Mouse (Mus musculus): ENCODE measurements around the gene Racgap1.
A peak's percentile ranks its signal among the peaks of the same experiment; 100 is the strongest.

Gene Racgap1

DNA sequence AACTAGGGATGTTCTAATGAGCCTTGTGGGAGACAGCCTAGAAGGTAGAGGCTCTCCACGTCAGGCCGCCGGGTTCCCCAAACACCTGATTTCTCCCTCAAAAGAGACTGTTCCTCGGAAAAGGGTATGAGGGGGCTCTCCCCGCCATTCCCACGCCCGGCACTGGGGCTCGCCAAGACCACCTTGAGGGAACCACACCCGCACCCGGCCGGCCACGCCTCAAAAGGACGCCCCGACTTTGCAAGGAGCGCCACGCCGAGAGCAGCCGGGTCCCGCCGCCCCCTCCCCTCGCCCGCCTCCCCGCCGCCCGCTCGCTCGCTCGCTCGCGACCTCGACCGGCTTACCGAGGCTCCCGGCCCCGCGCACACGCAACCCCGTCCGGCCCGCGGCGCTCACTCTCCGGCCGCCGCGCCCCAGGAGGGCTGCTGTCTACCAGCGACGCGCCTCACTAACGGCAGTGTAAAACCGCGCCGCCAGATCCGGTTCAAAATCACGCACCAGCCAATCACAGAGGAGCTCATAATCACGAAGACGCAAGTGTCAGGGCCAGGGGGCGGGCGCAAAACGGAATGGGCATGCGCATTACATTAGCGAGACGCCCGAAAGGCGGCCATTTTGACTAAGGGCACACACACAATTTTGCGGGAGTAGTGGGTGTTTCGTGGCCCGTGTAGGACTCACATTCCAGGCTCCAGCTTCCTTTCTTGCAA is at the start of gene Racgap1:
TSS of gene Racgap1 (minus strand) at position 494 of the 710 bp plus-strand sequence.
- peak; percentile 92 for DNase-seq (ENCODE audit: low spot score)

- DNase-seq (ENCODE audit: low spot score), result no peak
Observed at GRCm38 (mm10) chr15:99700219-99701106, 49.0 kb upstream of the Racgap1 start.

GRCm38 (mm10) chr15:99699715-99700114 is 48.3 kb upstream of the Racgap1 start:
- no peak for DNase-seq (ENCODE audit: low spot score)

DNA sequence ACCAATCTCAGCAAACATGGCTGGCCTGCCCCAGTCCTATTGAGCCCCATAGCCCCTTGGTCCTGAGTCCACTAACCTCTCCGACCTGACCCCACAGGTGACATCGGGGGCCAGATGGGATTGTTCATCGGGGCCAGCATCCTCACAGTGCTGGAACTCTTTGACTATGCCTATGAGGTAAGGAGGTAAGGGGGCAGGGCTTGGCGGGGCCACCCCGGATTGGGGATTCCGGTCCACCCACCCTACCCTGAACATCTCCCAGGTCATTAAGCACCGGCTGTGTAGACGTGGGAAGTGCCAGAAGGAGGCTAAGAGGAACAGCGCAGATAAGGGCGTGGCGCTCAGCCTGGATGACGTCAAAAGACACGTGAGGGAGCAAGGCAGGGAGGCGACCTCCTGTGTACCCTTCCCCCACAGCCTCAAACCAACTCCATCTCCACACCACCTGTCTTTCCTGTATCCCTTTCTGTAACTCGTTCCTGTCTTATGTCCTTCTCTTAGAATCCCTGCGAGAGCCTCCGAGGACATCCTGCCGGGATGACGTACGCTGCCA is 47.2 kb upstream of the Racgap1 start:
- no peak for DNase-seq (ENCODE audit: low spot score)

GRCm38 (mm10) chr15:99697309-99697708 is 45.9 kb upstream of the Racgap1 start:
- DNase-seq (ENCODE audit: low spot score), result no peak

DNA sequence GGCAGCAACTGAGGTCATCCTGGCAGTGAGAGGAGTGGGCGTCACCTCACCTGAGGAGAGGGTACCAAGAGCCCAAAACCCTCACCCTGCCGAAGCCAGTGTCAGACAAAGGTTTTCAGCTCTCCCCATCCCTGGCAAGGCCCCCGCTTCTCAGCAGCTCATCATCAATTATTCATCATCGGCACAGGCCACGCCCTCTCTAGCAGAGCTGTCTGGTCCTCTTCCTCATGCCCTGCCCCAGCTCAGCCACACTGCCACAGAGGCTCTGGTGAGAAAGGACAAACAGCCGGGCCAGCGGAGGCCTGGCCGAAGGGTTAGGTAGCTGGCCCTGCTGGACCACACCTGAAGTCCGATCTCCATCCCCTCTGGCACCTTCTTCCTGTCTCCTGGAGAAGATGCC is 40.5 kb upstream of the Racgap1 start:
- no peak for DNase-seq (ENCODE audit: low spot score)

- no peak for DNase-seq (ENCODE audit: low spot score)
Observed at GRCm38 (mm10) chr15:99690924-99691323, 39.5 kb upstream of the Racgap1 start.

GRCm38 (mm10) chr15:99688712-99689111 is 37.3 kb upstream of the Racgap1 start:
- DNase-seq (ENCODE audit: low spot score), result no peak

- no peak for DNase-seq (ENCODE audit: low spot score)
Observed at GRCm38 (mm10) chr15:99684156-99684555, 32.7 kb upstream of the Racgap1 start.

DNA sequence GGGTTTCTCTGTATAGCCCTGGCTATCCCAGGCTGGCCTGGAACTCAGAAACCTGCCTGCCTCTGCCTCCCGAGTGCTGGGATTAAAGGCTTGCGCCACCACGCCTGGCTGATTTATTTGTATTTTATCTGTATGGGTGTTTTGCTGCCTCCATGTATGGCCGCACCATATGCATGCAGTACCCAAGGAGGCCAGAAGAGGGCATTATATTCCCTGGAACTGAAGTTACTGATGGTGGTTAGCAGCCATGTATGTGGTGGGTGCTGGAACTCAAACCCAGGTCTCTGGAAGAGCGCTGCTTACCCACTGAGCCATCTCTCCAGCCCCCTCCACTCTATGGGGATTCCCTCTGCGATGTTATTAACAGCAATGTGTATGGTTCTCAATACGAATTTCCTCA is 31.4 kb upstream of the Racgap1 start:
- no peak for DNase-seq (ENCODE audit: low spot score)

GRCm38 (mm10) chr15:99679008-99679407 is 27.6 kb upstream of the Racgap1 start:
- DNase-seq (ENCODE audit: low spot score), result no peak

DNA sequence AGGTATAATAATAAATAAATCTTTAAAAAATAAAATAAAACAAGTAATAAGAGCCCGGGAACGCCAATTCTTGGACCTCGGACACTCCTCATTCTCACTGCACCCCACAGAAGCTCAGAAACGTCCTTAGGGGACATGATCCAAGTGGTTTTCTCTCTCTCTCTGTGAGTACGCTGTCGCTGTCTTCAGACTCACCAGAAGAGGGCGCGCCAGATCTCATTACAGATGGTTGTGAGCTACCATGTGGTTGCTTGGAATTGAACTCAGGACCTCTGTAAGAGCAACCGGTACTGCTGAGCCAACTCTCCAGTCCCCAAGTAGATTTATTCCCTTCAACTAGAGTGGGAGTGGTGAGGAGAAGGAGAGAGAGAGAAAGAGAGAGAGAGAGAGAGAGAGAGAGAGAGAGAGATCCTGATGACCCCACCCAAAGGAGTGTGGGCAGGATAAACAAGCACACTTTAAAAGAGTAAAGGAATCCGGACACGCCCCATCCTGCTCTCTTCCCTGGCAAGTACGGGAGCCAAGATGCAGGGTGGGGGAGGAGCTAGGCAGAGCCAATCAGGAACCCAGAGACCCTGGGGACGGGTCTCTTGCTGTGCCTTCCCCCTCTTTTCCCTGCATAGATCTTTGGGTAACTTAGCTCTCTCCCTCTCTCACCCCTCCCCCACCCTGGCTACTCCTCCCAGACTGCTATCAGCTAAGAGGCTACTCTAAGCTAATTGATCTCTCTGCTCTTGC is 26.8 kb upstream of the Racgap1 start:
- DNase-seq (ENCODE audit: low spot score), result no peak

GRCm38 (mm10) chr15:99677089-99677488 is 25.6 kb upstream of the Racgap1 start:
- no peak for DNase-seq (ENCODE audit: low spot score)

- DNase-seq (ENCODE audit: low spot score), result no peak
Observed at GRCm38 (mm10) chr15:99674866-99675265, 23.4 kb upstream of the Racgap1 start.

DNA sequence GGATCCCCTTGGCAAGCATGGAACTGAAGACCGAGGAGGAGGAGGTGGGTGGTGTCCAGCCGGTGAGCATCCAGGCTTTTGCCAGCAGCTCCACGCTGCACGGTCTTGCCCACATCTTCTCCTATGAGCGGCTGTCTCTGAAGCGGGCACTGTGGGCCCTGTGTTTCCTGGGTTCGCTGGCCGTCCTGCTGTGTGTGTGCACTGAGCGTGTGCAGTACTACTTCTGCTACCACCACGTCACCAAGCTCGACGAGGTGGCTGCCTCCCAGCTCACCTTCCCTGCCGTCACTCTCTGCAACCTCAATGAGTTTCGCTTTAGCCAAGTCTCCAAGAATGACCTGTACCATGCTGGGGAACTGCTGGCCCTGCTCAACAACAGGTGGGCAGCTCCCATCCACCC is 20.3 kb upstream of the Racgap1 start:
- DNase-seq (ENCODE audit: low spot score), result no peak

DNA sequence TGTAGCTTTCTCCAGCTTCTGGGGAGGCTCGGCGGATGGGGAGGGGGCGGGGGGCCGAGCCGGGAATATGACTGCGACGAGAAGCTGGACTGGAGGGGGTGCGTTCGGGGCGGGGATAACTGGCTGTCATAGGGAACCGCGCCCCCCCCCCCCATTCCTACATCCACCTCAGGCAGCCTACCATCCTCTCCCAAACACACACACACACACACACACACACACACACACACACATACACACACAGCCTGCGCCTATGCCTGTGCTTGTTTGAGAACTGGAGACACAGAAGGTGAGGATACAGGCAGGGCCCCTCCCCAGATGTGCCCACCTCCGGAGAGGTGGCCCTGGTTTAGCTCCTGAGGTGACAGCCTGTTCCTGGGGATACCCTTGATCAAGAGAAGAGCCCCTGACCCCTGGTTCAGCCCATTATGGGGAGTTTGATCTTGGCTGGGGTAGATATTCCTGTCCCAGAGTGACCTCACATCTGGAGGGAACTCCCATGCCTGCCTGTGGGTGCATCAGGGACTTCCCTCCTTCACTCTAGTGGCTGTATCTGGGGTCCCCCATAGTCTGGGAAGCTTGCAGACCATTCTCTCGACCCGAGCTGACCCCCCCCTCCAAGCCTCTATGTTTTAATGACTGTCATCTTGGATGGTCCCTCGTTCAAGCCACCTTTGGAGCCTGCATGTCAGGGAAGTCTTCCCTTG is 19.7 kb upstream of the Racgap1 start:
- DNase-seq (ENCODE audit: low spot score), result no peak

- no peak for DNase-seq (ENCODE audit: low spot score)
Observed at GRCm38 (mm10) chr15:99670154-99670821, 18.8 kb upstream of the Racgap1 start, which contains the start of gene Asic1. TSS of gene Asic1 (plus strand) at chr15:99670368.

GRCm38 (mm10) chr15:99669392-99669791 is 17.9 kb upstream of the Racgap1 start:
- DNase-seq (ENCODE audit: low spot score), result no peak

- DNase-seq (ENCODE audit: low spot score), result peak; percentile 44
Observed at GRCm38 (mm10) chr15:99668881-99669280, 17.4 kb upstream of the Racgap1 start.

DNA sequence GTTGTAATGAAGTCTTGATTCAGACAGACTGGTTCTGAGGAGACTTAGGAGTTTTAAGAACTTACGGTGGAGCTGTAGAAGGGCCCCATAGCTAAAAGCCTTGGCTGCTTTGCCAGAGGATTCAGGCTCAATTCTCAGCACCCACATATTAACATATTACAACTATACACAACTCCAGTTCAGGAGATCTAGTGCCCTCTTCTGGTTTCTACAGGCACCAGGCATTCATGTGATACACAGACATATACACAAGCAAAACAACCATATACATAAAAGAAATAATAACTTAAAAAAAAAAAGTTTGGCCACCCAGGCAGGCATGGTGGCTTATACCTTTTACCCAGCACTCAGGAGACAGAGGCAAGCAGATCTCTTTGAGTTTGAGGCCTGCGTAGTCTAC is 16.1 kb upstream of the Racgap1 start:
- DNase-seq (ENCODE audit: low spot score), result no peak
